Mouse (Mus musculus) kidney, embryonic 14.5 days (tissue): ENCODE measurements around the gene Sim2. TPM values are rescaled to one million over a fixed set of nuclear protein-coding genes. Genes with fewer than 3 reads are reported as not detected.

Experiments
- ATAC-seq: fragments of 200-750 bp; cut with Nextera tagmentation; 2 replicates; pipeline ENCODE4 v1.8.0; 2017; ENCODE audit warnings: moderate number of reproducible peaks, mild to moderate bottlenecking, moderate TSS enrichment, moderate library complexity; ENCODE audit not compliant: low FRiP score, low TSS enrichment
- H3K27ac ChIP-seq: fragments of 300-500 bp; sonication (generic); 2 replicates; pipeline ENCODE4 v1.5.1; 2014; ENCODE audit warnings: low read depth, mild to moderate bottlenecking, low read length, moderate library complexity, mixed read lengths
- H3K27me3 ChIP-seq: fragments of 300-500 bp; sonication (generic); 2 replicates; pipeline ENCODE4 v1.6.1; 2014; ENCODE audit warnings: mild to moderate bottlenecking, low read length; ENCODE audit not compliant: control insufficient read depth, insufficient read depth
- H3K36me3 ChIP-seq: fragments of 300-500 bp; sonication (generic); 2 replicates; pipeline ENCODE4 v1.6.1; 2014; ENCODE audit warnings: low read length, mixed read lengths; ENCODE audit not compliant: control insufficient read depth, insufficient read depth
- H3K4me1 ChIP-seq: fragments of 300-500 bp; sonication (generic); 2 replicates; pipeline ENCODE4 v1.6.1; 2014; ENCODE audit warnings: low read length, mixed read lengths; ENCODE audit not compliant: control insufficient read depth, insufficient read depth
- H3K4me2 ChIP-seq: fragments of 300-500 bp; sonication (generic); replicated peaks from 2 replicates; pipeline ENCODE4 v1.6.1; 2014; ENCODE audit warnings: low read depth, mild to moderate bottlenecking, low read length
- H3K4me3 ChIP-seq: fragments of 300-500 bp; sonication (generic); 2 replicates; pipeline ENCODE4 v1.5.1; 2014; ENCODE audit warnings: mild to moderate bottlenecking, low read length
- H3K9ac ChIP-seq: fragments of 300-500 bp; sonication (generic); 2 replicates; pipeline ENCODE4 v1.6.1; 2014; ENCODE audit warnings: low read depth, mild to moderate bottlenecking, low read length, moderate library complexity
- H3K9me3 ChIP-seq: fragments of 300-500 bp; sonication (generic); 2 replicates; pipeline ENCODE4 v1.6.1; 2016; ENCODE audit warnings: low read length; ENCODE audit not compliant: control insufficient read depth
- WGBS: fragments of 180-500 bp; shearing (Covaris S2); extraction: QIAGEN DNeasy Blood & Tissue Kit; methylation state at CpG from one replicate; pipeline ENCODE4 v1.1.7; 2014; 5-methylcytosine and 5-hydroxymethylcytosine counted together
- microRNA-seq: library from miRNA; unstranded; fragments of <30 nt; microRNA quantifications from one replicate; pipeline ENCODE4, GENCODE M21; 2016
- polyA plus RNA-seq: library from polyadenylated mRNA; unstranded; fragments of >200 nt; fragmentation: Nextera tagmentation; extraction: Ambion mirVana; gene quantifications from 2 replicates; pipeline ENCODE4 v1.2.1, GENCODE M21; 2014

Sim2 gene
- polyA plus RNA-seq, 1 experiment from 2014 or later: 2.5 TPM

GRCm38 (mm10) chr16:94164978-94165377 lies 80.2 kb downstream of the Sim2 start:
- Histone ChIP-seq H3K9ac (no peak overlapping the region), H3K36me3 (no peaks in the 10 kb centered on the region), H3K27me3 (peaks cover 3% of the 10 kb centered on the region; the same call in 1 of the 2 replicates), H3K27ac (no peak overlapping the region), H3K4me3 (no peak overlapping the region), H3K4me2 (no peak overlapping the region), H3K4me1 (no peaks in the 10 kb centered on the region), H3K9me3 (no peaks in the 10 kb centered on the region)
- no peak for ATAC-seq
- 51% methylated on average over 5 of the region's 5 CpGs for WGBS

- WGBS: 90% methylated on average over 16 of the region's 16 CpGs
- Histone ChIP-seq H3K4me1 (no peaks in the 10 kb centered on the region), H3K4me3 (no peak overlapping the region), H3K27me3 (no peaks in the 10 kb centered on the region), H3K27ac (no peak overlapping the region), H3K4me2 (no peak overlapping the region), H3K9ac (no peak overlapping the region), H3K36me3 (no peaks in the 10 kb centered on the region), H3K9me3 (no peaks in the 10 kb centered on the region)
- ATAC-seq: no peak
Observed at GRCm38 (mm10) chr16:94168655-94169545, 84.2 kb downstream of the Sim2 start.

- H3K4me3 ChIP-seq: no peak overlapping the region
- 61% methylated on average over 4 of the region's 4 CpGs for WGBS
- H3K27ac ChIP-seq: no peak overlapping the region
- H3K4me2 ChIP-seq: no peak overlapping the region
- no peaks in the 10 kb centered on the region for H3K36me3 ChIP-seq
- no peaks in the 10 kb centered on the region for H3K4me1 ChIP-seq
- no peak overlapping the region for H3K9ac ChIP-seq
- no peaks in the 10 kb centered on the region for H3K27me3 ChIP-seq
- H3K9me3 ChIP-seq: no peaks in the 10 kb centered on the region
- ATAC-seq: no peak
Observed at GRCm38 (mm10) chr16:94170218-94170617, 85.5 kb downstream of the Sim2 start.

- Histone ChIP-seq H3K27me3 (no peaks in the 10 kb centered on the region), H3K27ac (no peak overlapping the region), H3K4me1 (no peaks in the 10 kb centered on the region), H3K9me3 (no peaks in the 10 kb centered on the region), H3K9ac (no peak overlapping the region), H3K4me2 (no peak overlapping the region), H3K4me3 (no peak overlapping the region), H3K36me3 (no peaks in the 10 kb centered on the region)
- ATAC-seq: no peak
- 88% methylated on average over 1 of the region's 1 CpGs for WGBS
Observed at GRCm38 (mm10) chr16:94173361-94173760, 88.6 kb downstream of the Sim2 start.

- Histone ChIP-seq H3K4me1 (0 out of 2 replicates have a peak, but pooled peaks cover 4% of the 10 kb centered on the region), H3K36me3 (no peaks in the 10 kb centered on the region), H3K9me3 (no peaks in the 10 kb centered on the region), H3K4me2 (no peak overlapping the region), H3K4me3 (no peak overlapping the region), H3K27ac (no peak overlapping the region), H3K27me3 (no peaks in the 10 kb centered on the region; the same call in 1 of the 2 replicates), H3K9ac (no peak overlapping the region)
- WGBS: 65% methylated on average over 7 of the region's 7 CpGs
- no peak for ATAC-seq
Observed at GRCm38 (mm10) chr16:94175366-94175986, 90.7 kb downstream of the Sim2 start.

Small RNA genes lying within 50 kb of the gene (microRNA-seq; reads per million reads assigned to microRNA genes)
- gene Gm23062: not detected

Other genes with a start within 250 kb of the Sim2 start
- gene Chaf1b, start 201.0 kb upstream of the Sim2 start, polyA plus RNA-seq: 91.6 and 91.7 TPM in 2 replicates
- not detected in 2 replicates for gene Cldn14, start 76.1 kb upstream of the Sim2 start, polyA plus RNA-seq
- 9.0 and 12.5 TPM in 2 replicates for gene Hlcs, start 228.6 kb downstream of the Sim2 start, polyA plus RNA-seq
- 14.6 and 15.3 TPM in 2 replicates for gene Ripply3, start 243.5 kb downstream of the Sim2 start, polyA plus RNA-seq